9 mouse cellular contexts compared by ENCODE assay signal in genomic region chr7:112336213-112336631, GRCm38 (mm10).
DNase-seq lines count a peak whose midpoint lies in the region; ATAC-seq and TF ChIP-seq lines count a peak whose summit lies in the region.
"Had no signal": no experiment of that assay in that cellular context is flagged by ENCODE, and none has a peak within 500 bp of the region (broad histone marks: within the 10 kb centered on the region; RNA-seq: fewer than 3 reads in every experiment).

No protein-coding gene starts in this region.

- H3K4me3 ChIP-seq in midbrain, embryonic 13.5 days (replicated peaks): no peak overlapping the region
- H3K4me3 ChIP-seq in midbrain, embryonic 16.5 days (ENCODE audit: low read depth, low read length): no peak overlapping the region
- H3K4me3 ChIP-seq in intestine, postnatal 0 days (ENCODE audit: low read depth, low read length): no peak overlapping the region
- no peak overlapping the region for H3K4me3 ChIP-seq in midbrain, postnatal 0 days (ENCODE audit: low read depth, low read length)

- H3K27ac ChIP-seq in midbrain, embryonic 13.5 days: no peak overlapping the region
- no peak overlapping the region for H3K27ac ChIP-seq in midbrain, embryonic 16.5 days (ENCODE audit: low read length)
- no peak overlapping the region for H3K27ac ChIP-seq in intestine, postnatal 0 days (ENCODE audit: low read depth, low read length)
- 0 out of 2 replicates have a peak overlapping the region, but pooled peaks have one; percentile 3 for H3K27ac ChIP-seq in midbrain, postnatal 0 days (ENCODE audit: low read depth, low read length)

- H3K4me1 ChIP-seq in midbrain, embryonic 13.5 days (replicated peaks): peaks cover 5% of the 10 kb centered on the region
- peaks cover 3% of the 10 kb centered on the region; the same call in 1 of the 2 replicates for H3K4me1 ChIP-seq in midbrain, embryonic 16.5 days (ENCODE audit: control insufficient read depth, insufficient read depth, low read length)
- H3K4me1 ChIP-seq in intestine, postnatal 0 days (replicated peaks; ENCODE audit: control insufficient read depth, insufficient read depth, low read length): no peaks in the 10 kb centered on the region
- H3K4me1 ChIP-seq in midbrain, postnatal 0 days (ENCODE audit: insufficient read depth, low read length): 0 out of 2 replicates have a peak, but pooled peaks cover 8% of the 10 kb centered on the region

- H3K36me3 ChIP-seq in midbrain, embryonic 13.5 days: no peaks in the 10 kb centered on the region
- H3K36me3 ChIP-seq in midbrain, embryonic 16.5 days (ENCODE audit: control insufficient read depth, insufficient read depth, low read length): no peaks in the 10 kb centered on the region
- peaks cover 21% of the 10 kb centered on the region for H3K36me3 ChIP-seq in intestine, postnatal 0 days (ENCODE audit: control insufficient read depth, insufficient read depth)
- no peaks in the 10 kb centered on the region for H3K36me3 ChIP-seq in midbrain, postnatal 0 days (ENCODE audit: insufficient read depth, low read length)
- H3K36me3 ChIP-seq: G1E had no signal

- peak; percentile 87 for DNase-seq in gastrocnemius, postnatal 10 days
- peak; percentile 85 for DNase-seq in midbrain, postnatal 0 days (ENCODE audit: low spot score)
- no peak for DNase-seq in c-Kit-positive CD71-positive TER-119-positive erythroid progenitor cells, embryonic 14.5 days (ENCODE audit: low spot score)
- DNase-seq in kidney, adult 8-10 months: no peak
- DNase-seq in Muller cell, postnatal 12 days (ENCODE audit: inconsistent ontology term): no peak

- no peak overlapping the region for H3K9ac ChIP-seq in midbrain, embryonic 13.5 days (replicated peaks)
- no peak overlapping the region for H3K9ac ChIP-seq in midbrain, embryonic 16.5 days (ENCODE audit: low read depth, low read length)
- H3K9ac ChIP-seq in intestine, postnatal 0 days (ENCODE audit: low read depth, low read length): no peak overlapping the region
- no peak overlapping the region for H3K9ac ChIP-seq in midbrain, postnatal 0 days (replicated peaks; ENCODE audit: low read length, poor library complexity, severe bottlenecking)

- peak; percentile 50 for ATAC-seq in midbrain, embryonic 13.5 days
- ATAC-seq in midbrain, embryonic 16.5 days: no peak
- ATAC-seq in intestine, postnatal 0 days: peak; percentile 25; the same call in 1 of the 2 replicates
- ATAC-seq in midbrain, postnatal 0 days (ENCODE audit: low FRiP score): peak; percentile 60

- no peaks in the 10 kb centered on the region for H3K27me3 ChIP-seq in midbrain, embryonic 13.5 days
- H3K27me3 ChIP-seq in midbrain, embryonic 16.5 days (ENCODE audit: control insufficient read depth, insufficient read depth, low read depth, low read length): no peaks in the 10 kb centered on the region
- H3K27me3 ChIP-seq in intestine, postnatal 0 days (replicated peaks; ENCODE audit: control insufficient read depth, insufficient read depth, low read length): no peaks in the 10 kb centered on the region
- no peaks in the 10 kb centered on the region; the same call in 1 of the 2 replicates for H3K27me3 ChIP-seq in midbrain, postnatal 0 days (ENCODE audit: insufficient read depth, low read length)

- H3K9me3 ChIP-seq in midbrain, embryonic 13.5 days: no peaks in the 10 kb centered on the region
- H3K9me3 ChIP-seq in midbrain, embryonic 16.5 days (replicated peaks; ENCODE audit: control insufficient read depth, low read length, poor library complexity, severe bottlenecking): no peaks in the 10 kb centered on the region
- no peaks in the 10 kb centered on the region for H3K9me3 ChIP-seq in intestine, postnatal 0 days (ENCODE audit: control insufficient read depth)
- H3K9me3 ChIP-seq in midbrain, postnatal 0 days (ENCODE audit: low read length): no peaks in the 10 kb centered on the region

- 0 out of 2 replicates have a peak overlapping the region, but pooled peaks have one; percentile 7 for H3K4me2 ChIP-seq in midbrain, embryonic 13.5 days (replicated peaks)
- no peak overlapping the region for H3K4me2 ChIP-seq in midbrain, embryonic 16.5 days (ENCODE audit: low read length)
- H3K4me2 ChIP-seq in intestine, postnatal 0 days (replicated peaks; ENCODE audit: low read depth): peak overlapping the region; percentile 27; the same call in 1 of the 2 replicates
- no peak overlapping the region for H3K4me2 ChIP-seq in midbrain, postnatal 0 days (ENCODE audit: low read depth, low read length, poor library complexity, severe bottlenecking)

- TF ChIP-seq CTCF in intestine, postnatal 0 days (IDR thresholded peaks at IDR 0.05; ENCODE audit: low read depth): no peak
- no peak for TF ChIP-seq CTCF in midbrain, postnatal 0 days (IDR thresholded peaks at IDR 0.05)

- 74% methylated on average over 6 of the region's 6 CpGs for WGBS in midbrain, embryonic 13.5 days
- 78% methylated on average over 6 of the region's 6 CpGs for WGBS in midbrain, embryonic 16.5 days
- WGBS in intestine, postnatal 0 days: 64% methylated on average over 6 of the region's 6 CpGs
- 62% methylated on average over 6 of the region's 6 CpGs for WGBS in midbrain, postnatal 0 days

Comparison
In these comparisons a context has a peak if more than half of its experiments do, and no peak if none do; other contexts are left out.
1. H3K4me2 ChIP-seq: peak in midbrain, embryonic 13.5 days (single experiment) and intestine, postnatal 0 days (single experiment); none in midbrain, embryonic 16.5 days (single experiment) and midbrain, postnatal 0 days (single experiment).
2. DNase-seq: peak in gastrocnemius, postnatal 10 days (single experiment) and midbrain, postnatal 0 days (single experiment); none in c-Kit-positive CD71-positive TER-119-positive erythroid progenitor cells, embryonic 14.5 days (single experiment), kidney, adult 8-10 months (0 of 2) and Muller cell, postnatal 12 days (single experiment).